Mouse (Mus musculus) heart, postnatal 0 days (tissue): ENCODE data around the gene Stim2. TPM values are rescaled to one million over a fixed set of nuclear protein-coding genes. Genes with fewer than 3 reads are reported as not detected.

Source experiments
- ATAC-seq: fragments of 200-750 bp; cut with Nextera tagmentation; 2 replicates; pipeline ENCODE4 v1.8.0; 2017; ENCODE audit warnings: low read depth, moderate number of reproducible peaks, moderate library complexity; ENCODE audit not compliant: insufficient read depth
- DNase-seq: peaks from one replicate; pipeline ENCODE4 v3.0.0-alpha.2; 2016; ENCODE audit warnings: low spot score
- H3K27ac ChIP-seq: fragments of 300-500 bp; sonication (generic); 2 replicates; pipeline ENCODE4 v1.5.1; 2014; ENCODE audit warnings: low read depth, mild to moderate bottlenecking
- H3K27me3 ChIP-seq: fragments of 300-500 bp; sonication (generic); 2 replicates; pipeline ENCODE4 v1.6.1; 2014; ENCODE audit warnings: low read length, mixed read lengths; ENCODE audit not compliant: control insufficient read depth, insufficient read depth
- H3K36me3 ChIP-seq: fragments of 300-500 bp; sonication (generic); replicated peaks from 2 replicates; pipeline ENCODE4 v1.6.1; 2014; ENCODE audit warnings: low read length, mixed read lengths; ENCODE audit not compliant: control insufficient read depth, insufficient read depth
- H3K4me1 ChIP-seq: fragments of 300-500 bp; sonication (generic); 2 replicates; pipeline ENCODE4 v1.6.1; 2014; ENCODE audit warnings: antibody characterized with exemption; ENCODE audit not compliant: control insufficient read depth, insufficient read depth
- H3K4me2 ChIP-seq: fragments of 300-500 bp; sonication (generic); 2 replicates; pipeline ENCODE4 v1.6.1; 2014; ENCODE audit warnings: low read depth, mild to moderate bottlenecking, low read length, moderate library complexity
- H3K4me3 ChIP-seq: fragments of 300-500 bp; sonication (generic); 2 replicates; pipeline ENCODE4 v1.5.1; 2014; ENCODE audit warnings: low read depth, low read length
- H3K9ac ChIP-seq: fragments of 300-500 bp; sonication (generic); replicated peaks from 2 replicates; pipeline ENCODE4 v1.6.1; 2014; ENCODE audit warnings: low read depth, low read length, mixed read lengths
- H3K9me3 ChIP-seq: fragments of 300-500 bp; sonication (generic); replicated peaks from 2 replicates; pipeline ENCODE4 v1.6.1; 2016; ENCODE audit warnings: low read length; ENCODE audit not compliant: control insufficient read depth
- CTCF ChIP-seq: IDR thresholded peaks from 2 replicates; pipeline ENCODE4 v1.5.1; 2016; ENCODE audit warnings: antibody characterized with exemption, control low read depth, low read depth
- EP300 ChIP-seq: IDR thresholded peaks from 2 replicates; pipeline ENCODE4 v1.6.1; 2016; ENCODE audit warnings: antibody characterized with exemption, low read depth
- WGBS: fragments of 180-500 bp; shearing (Covaris S2); extraction: QIAGEN DNeasy Blood & Tissue Kit; methylation state at CpG from one replicate; pipeline ENCODE4 v1.1.7; 2014; 5-methylcytosine and 5-hydroxymethylcytosine counted together
- polyA plus RNA-seq: library from polyadenylated mRNA; unstranded; fragments of >200 nt; fragmentation: Nextera tagmentation; extraction: Ambion mirVana; gene quantifications from 2 replicates; pipeline ENCODE4 v1.2.1, GENCODE M21; 2015
- total RNA-seq: library from RNA; depleted of rRNA; stranded (reverse); fragments of >200 nt; gene quantifications from 2 replicates; pipeline ENCODE4 v1.2.3, GENCODE M21; 2014; ENCODE audit warnings: low replicate concordance

The Stim2 gene
- total and polyA plus RNA-seq, 2 experiments from 2014 or later: 7.8 to 17.2 TPM

DNA sequence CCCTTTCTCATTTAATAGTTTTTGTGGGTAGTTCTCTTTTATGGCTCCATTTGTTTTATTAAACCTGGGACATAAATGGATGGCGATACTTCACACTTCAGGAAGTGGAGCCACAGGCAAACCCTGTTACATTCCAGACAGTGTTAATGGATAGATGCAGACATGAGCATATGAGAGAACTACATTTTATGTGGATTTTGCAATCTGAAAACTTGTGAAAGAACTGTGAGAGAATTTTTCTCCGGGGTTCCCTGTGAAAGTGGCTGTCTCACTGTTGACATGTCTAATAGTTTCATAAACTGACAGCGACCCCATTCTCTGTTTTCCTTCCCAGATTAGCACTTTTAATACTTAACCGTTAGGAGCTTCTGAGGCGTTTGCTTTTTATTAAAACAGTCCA lies 2.7 kb downstream of the Stim2 start:
- Histone ChIP-seq H3K9ac (no peak overlapping the region), H3K27ac (no peak overlapping the region), H3K27me3 (no peaks in the 10 kb centered on the region), H3K4me3 (peak overlapping the region; percentile 5; the same call in 1 of the 2 replicates), H3K4me2 (peak overlapping the region; percentile 42; the same call in 1 of the 2 replicates), H3K4me1 (peaks cover 15% of the 10 kb centered on the region), H3K9me3 (no peaks in the 10 kb centered on the region), H3K36me3 (no peaks in the 10 kb centered on the region)
- DNase-seq (no peak), ATAC-seq (no peak)
- WGBS: 56% methylated on average over 5 of the region's 5 CpGs
- TF ChIP-seq EP300 (no peak), CTCF (no peak)

DNA sequence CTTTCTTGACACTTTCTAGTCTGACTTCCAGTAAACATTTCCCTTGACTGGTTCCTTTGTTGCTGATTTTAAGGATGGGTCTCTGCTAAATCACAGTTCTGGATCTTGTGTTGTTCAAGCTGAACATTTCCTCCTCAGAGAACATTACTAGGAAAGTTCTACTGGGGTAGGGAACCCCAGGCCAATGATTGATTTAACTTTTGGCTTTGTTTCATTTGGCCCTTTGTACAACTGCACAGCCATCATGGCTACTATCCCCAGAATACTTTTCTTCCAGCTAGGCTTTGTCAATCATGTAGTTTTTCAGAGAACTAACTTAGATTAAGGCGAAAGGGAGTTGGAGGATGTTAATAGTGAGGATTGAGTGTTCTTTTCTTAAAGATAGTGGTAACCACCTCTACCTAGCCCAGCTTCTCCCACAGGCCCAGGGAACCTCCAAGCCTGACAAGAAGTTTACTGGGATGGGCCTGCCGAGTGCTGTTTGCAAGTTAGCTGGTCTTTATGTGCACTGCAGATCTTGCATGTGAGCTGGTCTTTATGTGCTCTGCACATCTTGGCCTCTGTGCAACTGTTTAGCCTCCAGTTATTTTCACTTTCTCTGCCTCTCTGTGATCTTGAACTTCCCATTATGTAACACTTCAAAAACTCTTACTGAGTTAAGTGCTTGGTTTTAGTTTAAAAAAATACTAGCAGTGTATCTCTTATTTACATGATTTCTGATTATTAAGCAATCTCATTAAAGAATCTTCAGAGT lies 7.0 kb downstream of the Stim2 start:
- H3K27me3 ChIP-seq: no peaks in the 10 kb centered on the region
- H3K4me2 ChIP-seq: no peak overlapping the region
- ATAC-seq (no peak), DNase-seq (no peak)
- no peak overlapping the region for H3K4me3 ChIP-seq
- H3K9me3 ChIP-seq: no peaks in the 10 kb centered on the region
- peak overlapping the region; percentile 36 for H3K27ac ChIP-seq
- WGBS: 68% methylated on average over 2 of the region's 2 CpGs
- TF ChIP-seq CTCF (no peak), EP300 (no peak)
- H3K9ac ChIP-seq: no peak overlapping the region
- H3K36me3 ChIP-seq: no peaks in the 10 kb centered on the region
- H3K4me1 ChIP-seq: peaks cover 17% of the 10 kb centered on the region

DNA sequence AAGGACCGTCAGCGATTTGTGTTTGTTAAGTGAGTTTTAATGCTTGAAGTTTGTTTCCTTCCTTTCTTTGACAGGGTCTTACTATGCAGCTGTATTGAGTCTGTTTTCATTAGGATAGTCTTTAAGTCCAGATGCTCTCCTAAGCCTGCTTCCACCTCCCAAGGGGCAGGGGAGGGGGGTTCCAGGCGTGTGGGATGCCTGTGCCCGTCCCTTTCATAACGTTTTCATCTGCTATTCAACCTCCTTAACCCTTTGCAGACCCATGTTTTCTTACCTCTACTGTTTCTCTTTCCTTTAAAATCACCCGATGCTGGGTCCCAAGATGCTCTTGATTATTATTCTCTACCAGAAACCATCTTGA lies 7.5 kb downstream of the Stim2 start:
- H3K36me3 ChIP-seq: no peaks in the 10 kb centered on the region
- H3K9me3 ChIP-seq: no peaks in the 10 kb centered on the region
- no peaks in the 10 kb centered on the region for H3K27me3 ChIP-seq
- 50% methylated on average over 6 of the region's 6 CpGs for WGBS
- no peak for TF ChIP-seq EP300
- TF ChIP-seq CTCF: no peak
- no peak overlapping the region for H3K9ac ChIP-seq
- H3K4me2 ChIP-seq: no peak overlapping the region
- peaks cover 16% of the 10 kb centered on the region for H3K4me1 ChIP-seq
- H3K27ac ChIP-seq: no peak overlapping the region
- H3K4me3 ChIP-seq: no peak overlapping the region
- DNase-seq (no peak), ATAC-seq (no peak)

DNA sequence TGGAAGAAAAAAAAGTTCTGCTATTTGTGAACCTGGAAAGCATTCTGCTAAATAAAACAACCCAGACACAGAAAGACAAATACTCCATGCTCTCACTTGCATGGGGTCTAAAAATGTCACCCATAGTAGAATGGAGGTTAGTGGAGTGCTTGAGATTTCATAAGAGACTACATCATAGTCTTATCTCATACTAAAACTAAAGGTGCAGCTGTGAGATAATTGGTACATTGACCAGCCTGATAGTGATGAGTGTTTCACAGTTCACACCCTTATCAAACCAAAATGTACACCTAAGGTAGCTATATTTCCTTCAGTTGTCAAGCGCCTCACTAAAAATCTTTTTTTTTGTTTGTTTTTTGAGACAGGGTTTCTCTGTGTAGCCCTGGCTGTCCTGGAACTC lies 8.5 kb downstream of the Stim2 start:
- Histone ChIP-seq H3K27me3 (no peaks in the 10 kb centered on the region), H3K4me2 (no peak overlapping the region), H3K4me1 (peaks cover 16% of the 10 kb centered on the region), H3K9ac (no peak overlapping the region), H3K9me3 (no peaks in the 10 kb centered on the region), H3K36me3 (no peaks in the 10 kb centered on the region), H3K4me3 (no peak overlapping the region), H3K27ac (no peak overlapping the region)
- WGBS: 91% methylated on average over 1 of the region's 1 CpGs
- ATAC-seq: no peak
- DNase-seq: no peak
- TF ChIP-seq CTCF (no peak), EP300 (no peak)

DNA sequence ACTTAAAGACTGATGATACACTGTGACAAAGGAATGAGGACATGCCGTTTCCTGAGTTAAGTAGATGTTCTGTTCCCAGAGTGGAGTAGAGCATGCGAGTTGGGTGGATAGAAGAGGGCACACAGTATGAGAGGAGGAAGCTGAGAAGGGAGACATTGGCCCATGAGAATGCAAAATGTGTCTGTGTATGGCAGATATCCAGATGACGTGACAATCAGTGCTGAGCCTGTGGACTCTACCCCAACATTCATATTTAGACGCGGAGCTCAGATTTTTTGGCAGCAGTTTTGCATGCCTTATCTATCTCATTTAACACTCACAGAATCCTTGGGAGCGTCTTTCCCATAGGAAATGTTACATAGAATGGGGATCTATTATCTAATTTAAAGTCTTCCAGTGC lies 9.3 kb downstream of the Stim2 start:
- no peak overlapping the region for H3K27ac ChIP-seq
- no peak overlapping the region for H3K9ac ChIP-seq
- H3K4me3 ChIP-seq: no peak overlapping the region
- 0 out of 2 replicates have a peak overlapping the region, but pooled peaks have one; percentile 15 for H3K4me2 ChIP-seq
- ATAC-seq: 0 out of 2 replicates have a peak, but pooled peaks have one; percentile 27
- H3K36me3 ChIP-seq: no peaks in the 10 kb centered on the region
- H3K4me1 ChIP-seq: peaks cover 16% of the 10 kb centered on the region
- TF ChIP-seq CTCF (no peak), EP300 (no peak)
- H3K27me3 ChIP-seq: no peaks in the 10 kb centered on the region
- DNase-seq: no peak
- 21% methylated on average over 6 of the region's 6 CpGs for WGBS
- H3K9me3 ChIP-seq: no peaks in the 10 kb centered on the region

DNA sequence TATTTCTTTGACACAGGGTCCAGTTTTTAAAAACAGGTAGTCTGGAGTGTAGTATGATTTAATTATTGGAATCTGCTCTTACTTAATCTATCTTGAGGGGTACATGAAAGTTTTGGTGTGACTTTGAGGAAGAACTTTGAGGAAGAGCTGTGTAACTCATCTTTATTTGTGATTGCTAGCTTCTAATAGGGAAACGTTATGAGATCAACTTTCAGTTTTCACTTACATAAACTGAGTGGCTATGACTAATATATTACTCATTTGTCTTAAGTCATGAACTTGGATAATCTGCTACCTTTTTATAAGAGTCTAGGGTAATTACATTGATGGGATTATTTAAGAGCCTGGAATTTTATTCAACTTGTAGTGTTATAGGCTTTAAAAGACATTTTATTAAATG lies 15.0 kb downstream of the Stim2 start:
- 45% methylated on average over 1 of the region's 1 CpGs for WGBS
- DNase-seq: no peak
- no peak for ATAC-seq
- Histone ChIP-seq H3K27ac (no peak overlapping the region), H3K27me3 (no peaks in the 10 kb centered on the region), H3K4me2 (no peak overlapping the region), H3K4me3 (no peak overlapping the region), H3K36me3 (no peaks in the 10 kb centered on the region), H3K9ac (no peak overlapping the region), H3K9me3 (no peaks in the 10 kb centered on the region), H3K4me1 (no peaks in the 10 kb centered on the region)
- TF ChIP-seq EP300 (no peak), CTCF (no peak)
